Mouse (Mus musculus): ENCODE data around the gene Myh14. TPM values are rescaled to one million over a fixed set of nuclear protein-coding genes. Genes with fewer than 3 reads are reported as not detected.
A peak's percentile ranks its signal among the peaks of the same experiment; 100 is the strongest.
"Not testable (repeated sequence)": the region's sequence is repeated elsewhere in the genome, so short reads cannot be mapped to it uniquely, and the experiment has no call there.

Myh14 gene
- polyA plus RNA-seq (2014; fragmentation: Nextera tagmentation; extraction: Ambion mirVana) = 33.6 and 37.3 TPM in 2 replicates

DNA sequence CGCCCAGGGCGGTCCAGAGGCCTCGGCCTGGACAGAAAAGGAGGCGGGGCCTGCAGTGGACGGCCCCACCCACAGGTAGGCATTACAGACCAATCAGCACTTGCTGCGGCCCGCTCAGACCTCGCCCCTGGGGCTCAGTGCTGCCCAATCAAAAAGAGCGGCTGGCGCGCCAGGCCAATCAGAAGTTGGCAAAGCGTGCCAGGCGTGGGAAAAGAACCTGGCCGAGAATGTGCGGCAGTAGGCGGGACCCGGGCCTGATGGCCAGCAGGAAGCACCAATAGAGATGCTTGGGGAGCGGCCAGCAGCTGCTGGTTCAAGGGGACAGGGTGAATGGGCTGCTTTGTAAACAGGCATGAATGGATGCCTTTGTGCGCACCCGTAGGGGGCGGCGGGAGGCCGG, at the start of gene Myh14:
Gene Myh14 (minus strand): TSS at position 41 of the 400 bp plus-strand sequence.
- WGBS = under 1% methylated on average over 23 of the region's 23 CpGs
- 0 out of 2 replicates have a peak within 1 kb of the TSS, but pooled peaks have one; percentile 13 for H3K27ac ChIP-seq (ENCODE audit: low read depth)

DNA sequence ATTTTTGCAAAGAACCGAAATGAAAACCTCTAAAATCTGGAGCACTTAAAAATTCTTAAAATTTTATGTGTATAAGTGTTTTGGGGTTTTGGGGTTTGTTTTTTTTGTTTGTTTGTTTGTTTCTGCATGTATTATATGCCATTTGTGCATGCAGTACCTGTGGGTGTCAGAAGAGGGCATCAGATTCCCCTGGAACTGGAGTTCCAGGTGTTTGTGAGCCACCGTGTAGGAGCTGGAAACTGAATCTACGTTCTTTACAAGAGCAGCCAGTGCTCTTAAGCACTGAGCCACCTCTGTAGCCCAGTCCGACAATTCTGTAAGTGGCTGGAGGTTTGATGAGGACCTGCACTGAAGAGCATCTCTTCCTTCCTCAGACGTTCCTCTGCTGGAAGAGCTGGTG, 39.2 kb upstream of the Myh14 start:
- ATAC-seq (ENCODE audit: insufficient read depth) (no peak), DNase-seq (no peak)
- H3K9me3 ChIP-seq (ENCODE audit: low read depth, low read length) = no peaks in the 10 kb centered on the region
- no peak overlapping the region for H3K9ac ChIP-seq
- H3K36me3 ChIP-seq (ENCODE audit: insufficient read depth) = no peaks in the 10 kb centered on the region
- no peaks in the 10 kb centered on the region for H3K4me1 ChIP-seq (ENCODE audit: insufficient read depth)
- H3K4me3 ChIP-seq (ENCODE audit: low read depth, low read length) = no peak overlapping the region
- no peak overlapping the region for H3K4me2 ChIP-seq
- H3K27ac ChIP-seq (ENCODE audit: low read depth) = no peak overlapping the region
- no peak for TF ChIP-seq CTCF (IDR thresholded peaks at IDR 0.05; ENCODE audit: low read depth)
- no peaks in the 10 kb centered on the region for H3K27me3 ChIP-seq (ENCODE audit: insufficient read depth, low read length)
- WGBS = 82% methylated on average over 5 of the region's 5 CpGs

More for the DNA sequence above, at the start of gene Myh14:
- Histone ChIP-seq H3K4me3 (ENCODE audit: low read depth, low read length) (peak within 1 kb of the TSS; percentile 24), H3K9ac (no peak within 1 kb of the TSS), H3K4me2 (peak within 1 kb of the TSS; percentile 54), H3K9me3 (ENCODE audit: low read depth, low read length) (no peaks in the 10 kb centered on the region; the same call in 1 of the 2 replicates), H3K27me3 (ENCODE audit: insufficient read depth, low read length) (peaks cover 9% of the 10 kb centered on the region), H3K36me3 (ENCODE audit: insufficient read depth) (no peaks in the 10 kb centered on the region), H3K4me1 (ENCODE audit: insufficient read depth) (no peaks in the 10 kb centered on the region; the same call in 1 of the 2 replicates)
- ATAC-seq (ENCODE audit: insufficient read depth) (peak; percentile 90), DNase-seq (peak; percentile 89)
- TF ChIP-seq CTCF (IDR thresholded peaks at IDR 0.05; ENCODE audit: low read depth) = no peak

DNA sequence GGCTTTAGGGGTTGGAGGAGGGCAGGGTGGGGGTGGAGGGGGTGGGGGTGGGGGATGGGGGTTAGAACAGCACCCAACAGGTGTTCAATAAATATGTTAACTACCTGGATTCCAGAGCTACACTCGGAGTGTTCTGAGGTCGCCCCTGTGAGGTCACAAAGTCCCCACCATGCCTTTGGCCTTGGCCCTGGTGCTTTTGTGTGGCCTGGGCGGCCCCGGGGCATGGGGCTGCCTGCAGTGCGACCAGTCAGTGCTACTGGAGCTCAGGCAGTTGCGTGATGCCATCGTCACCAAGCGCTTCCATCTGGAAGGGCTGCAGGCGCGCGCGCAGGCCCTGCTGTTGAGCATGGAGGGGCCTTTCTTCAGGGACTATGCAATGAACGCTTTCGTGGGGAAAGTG, 37.9 kb upstream of the Myh14 start, which contains the start of gene Izumo2:
Gene Izumo2 (plus strand): TSS at position 169 of the 400 bp plus-strand sequence.
- Histone ChIP-seq H3K27me3 (ENCODE audit: insufficient read depth, low read length) (no peaks in the 10 kb centered on the region), H3K4me2 (no peak within 1 kb of the TSS), H3K9ac (no peak within 1 kb of the TSS), H3K4me1 (ENCODE audit: insufficient read depth) (no peaks in the 10 kb centered on the region), H3K36me3 (ENCODE audit: insufficient read depth) (no peaks in the 10 kb centered on the region), H3K4me3 (ENCODE audit: low read depth, low read length) (no peak within 1 kb of the TSS), H3K27ac (ENCODE audit: low read depth) (no peak within 1 kb of the TSS), H3K9me3 (ENCODE audit: low read depth, low read length) (no peaks in the 10 kb centered on the region)
- 68% methylated on average over 14 of the region's 14 CpGs for WGBS
- TF ChIP-seq CTCF (IDR thresholded peaks at IDR 0.05; ENCODE audit: low read depth) = no peak
- DNase-seq (no peak), ATAC-seq (ENCODE audit: insufficient read depth) (no peak)

DNA sequence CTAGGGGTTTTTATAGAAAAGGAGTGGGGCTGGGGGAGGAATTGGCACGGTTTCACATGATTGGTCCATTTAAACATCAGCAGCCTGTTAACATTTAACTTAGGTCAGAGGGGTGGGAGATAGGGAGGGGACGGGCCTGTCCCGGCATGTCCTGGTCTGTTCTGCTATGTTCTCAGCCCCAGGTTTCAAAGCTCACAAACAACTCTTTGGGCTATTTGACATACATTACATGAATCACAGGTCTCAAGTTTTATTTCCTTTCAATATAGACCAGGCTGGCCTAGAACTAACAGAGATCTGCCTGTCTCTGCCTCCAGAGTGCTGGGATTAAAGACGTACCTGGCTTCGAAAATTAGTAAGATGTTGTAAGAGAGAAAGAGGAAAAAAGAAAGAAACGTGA, 37.5 kb upstream of the Myh14 start:
- 86% methylated on average over 6 of the region's 6 CpGs for WGBS
- H3K4me3 ChIP-seq (ENCODE audit: low read depth, low read length); H3K9me3 ChIP-seq (ENCODE audit: low read depth, low read length); H3K4me1 ChIP-seq (ENCODE audit: insufficient read depth); H3K27me3 ChIP-seq (ENCODE audit: insufficient read depth, low read length); DNase-seq; H3K27ac ChIP-seq (ENCODE audit: low read depth); H3K9ac ChIP-seq; H3K4me2 ChIP-seq; ATAC-seq (ENCODE audit: insufficient read depth); H3K36me3 ChIP-seq (ENCODE audit: insufficient read depth): not testable (repeated sequence)

DNA sequence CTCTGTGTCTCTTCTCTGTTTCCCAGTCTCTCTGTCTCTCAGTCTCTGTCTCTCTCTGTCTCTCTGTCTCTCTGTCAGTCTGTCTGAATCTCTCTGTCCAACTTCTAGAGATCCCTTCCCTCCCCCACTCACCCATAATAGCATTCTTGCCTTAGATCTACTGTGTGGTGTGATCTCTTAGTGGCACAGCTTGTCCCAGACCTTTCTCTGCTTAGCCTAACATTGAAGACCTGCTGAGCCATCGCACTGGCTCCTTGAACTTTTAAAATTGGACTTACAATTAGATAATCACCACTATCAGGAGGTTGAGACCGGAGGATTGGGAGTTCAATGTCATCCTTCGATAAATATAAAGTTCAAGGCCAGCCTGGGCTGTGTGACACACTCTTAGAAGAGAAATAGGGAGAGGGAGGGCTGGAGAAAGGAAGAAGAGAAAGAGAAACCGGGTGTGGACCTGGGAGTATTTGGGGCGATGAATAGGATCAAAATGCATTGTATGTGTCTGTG, 36.6 kb upstream of the Myh14 start:
- no peak for DNase-seq
- no peak overlapping the region for H3K4me2 ChIP-seq
- ATAC-seq (ENCODE audit: insufficient read depth) = no peak
- no peak overlapping the region for H3K27ac ChIP-seq (ENCODE audit: low read depth)
- H3K4me1 ChIP-seq (ENCODE audit: insufficient read depth) = no peaks in the 10 kb centered on the region
- no peak for TF ChIP-seq CTCF (IDR thresholded peaks at IDR 0.05; ENCODE audit: low read depth)
- H3K4me3 ChIP-seq (ENCODE audit: low read depth, low read length) = no peak overlapping the region
- no peak overlapping the region for H3K9ac ChIP-seq
- no peaks in the 10 kb centered on the region for H3K27me3 ChIP-seq (ENCODE audit: insufficient read depth, low read length)
- no peaks in the 10 kb centered on the region for H3K9me3 ChIP-seq (ENCODE audit: low read depth, low read length)
- no peaks in the 10 kb centered on the region for H3K36me3 ChIP-seq (ENCODE audit: insufficient read depth)
- 89% methylated on average over 5 of the region's 5 CpGs for WGBS

DNA sequence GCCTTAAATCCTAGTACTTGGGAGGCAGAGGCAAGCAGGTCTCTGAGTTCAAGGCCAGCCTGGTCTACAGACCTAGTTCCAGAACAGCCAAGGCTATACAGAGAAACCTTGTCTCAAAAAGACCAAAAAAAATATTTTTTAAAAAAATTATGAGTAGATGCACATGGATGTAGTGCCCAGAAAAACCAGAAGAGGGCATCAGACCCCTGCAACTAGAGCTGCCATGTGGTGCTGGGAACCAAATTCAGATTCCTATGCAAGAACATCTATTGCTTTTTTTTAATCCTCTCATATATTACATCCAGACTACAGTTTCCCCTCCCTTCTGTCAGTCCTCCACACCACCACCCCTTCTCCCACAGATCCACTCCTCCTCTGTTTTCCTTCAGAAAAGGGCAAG, 35.7 kb upstream of the Myh14 start:
- H3K4me1 ChIP-seq (ENCODE audit: insufficient read depth) = no peaks in the 10 kb centered on the region
- H3K27ac ChIP-seq (ENCODE audit: low read depth) = no peak overlapping the region
- no peak overlapping the region for H3K4me2 ChIP-seq
- peak; percentile 10; the same call in 1 of the 2 replicates for TF ChIP-seq CTCF (IDR thresholded peaks at IDR 0.05; ENCODE audit: low read depth)
- DNase-seq (no peak), ATAC-seq (ENCODE audit: insufficient read depth) (no peak)
- H3K9me3 ChIP-seq (ENCODE audit: low read depth, low read length) = no peaks in the 10 kb centered on the region
- H3K27me3 ChIP-seq (ENCODE audit: insufficient read depth, low read length) = no peaks in the 10 kb centered on the region
- no peaks in the 10 kb centered on the region for H3K36me3 ChIP-seq (ENCODE audit: insufficient read depth)
- H3K4me3 ChIP-seq (ENCODE audit: low read depth, low read length) = no peak overlapping the region
- no peak overlapping the region for H3K9ac ChIP-seq

DNA sequence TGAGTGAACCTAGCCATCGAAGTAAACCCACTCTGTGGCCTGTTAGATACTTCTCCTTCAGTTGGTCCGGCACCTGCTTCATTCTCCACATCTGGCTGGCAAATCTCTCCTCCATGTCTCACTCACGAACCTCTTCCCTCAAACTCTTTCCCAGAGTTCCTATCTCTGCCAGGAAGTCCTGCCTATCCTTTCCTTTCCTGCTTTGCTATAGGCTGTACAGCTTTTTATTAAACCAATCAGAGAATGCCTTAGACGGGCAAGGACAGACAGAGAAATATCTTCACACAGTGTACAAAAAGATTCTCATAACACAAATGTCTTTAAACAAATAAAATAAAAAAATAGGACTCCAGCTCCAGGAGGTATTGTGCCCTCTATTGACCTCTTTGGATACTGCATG, 34.4 kb upstream of the Myh14 start:
- Histone ChIP-seq H3K9me3 (ENCODE audit: low read depth, low read length) (no peaks in the 10 kb centered on the region), H3K4me2 (no peak overlapping the region), H3K9ac (no peak overlapping the region), H3K4me1 (ENCODE audit: insufficient read depth) (no peaks in the 10 kb centered on the region), H3K27me3 (ENCODE audit: insufficient read depth, low read length) (no peaks in the 10 kb centered on the region), H3K27ac (ENCODE audit: low read depth) (no peak overlapping the region), H3K4me3 (ENCODE audit: low read depth, low read length) (no peak overlapping the region), H3K36me3 (ENCODE audit: insufficient read depth) (no peaks in the 10 kb centered on the region)
- DNase-seq = no peak
- WGBS = 86% methylated on average over 4 of the region's 4 CpGs
- ATAC-seq (ENCODE audit: insufficient read depth) = no peak
- no peak for TF ChIP-seq CTCF (IDR thresholded peaks at IDR 0.05; ENCODE audit: low read depth)
